Mouse (Mus musculus) hindbrain, postnatal 0 days (tissue): Measurements from ENCODE around the gene Sult6b2. TPM values are rescaled to one million over a fixed set of nuclear protein-coding genes. Genes with fewer than 3 reads are reported as not detected.

Source experiments
- ATAC-seq: fragments of 200-750 bp; cut with Nextera tagmentation; 2 replicates; pipeline ENCODE4 v1.8.0; 2017; ENCODE audit warnings: mild to moderate bottlenecking, moderate TSS enrichment, moderate library complexity
- DNase-seq: peaks from one replicate; pipeline ENCODE4 v3.0.0-alpha.2; 2015; ENCODE audit warnings: low spot score
- H3K27ac ChIP-seq: fragments of 300-500 bp; sonication (generic); 2 replicates; pipeline ENCODE4 v1.5.1; 2014; ENCODE audit warnings: mild to moderate bottlenecking
- H3K27me3 ChIP-seq: fragments of 300-500 bp; sonication (generic); 2 replicates; pipeline ENCODE4 v1.6.1; 2014; ENCODE audit warnings: low read length, mixed read lengths; ENCODE audit not compliant: insufficient read depth
- H3K36me3 ChIP-seq: fragments of 300-500 bp; sonication (generic); 2 replicates; pipeline ENCODE4 v1.6.1; 2014; ENCODE audit warnings: low read length, mixed read lengths; ENCODE audit not compliant: insufficient read depth
- H3K4me1 ChIP-seq: fragments of 300-500 bp; sonication (generic); 2 replicates; pipeline ENCODE4 v1.6.1; 2014; ENCODE audit warnings: antibody characterized with exemption, low read length, mixed read lengths; ENCODE audit not compliant: insufficient read depth
- H3K4me2 ChIP-seq: fragments of 300-500 bp; sonication (generic); 2 replicates; pipeline ENCODE4 v1.6.1; 2014; ENCODE audit warnings: low read depth, mild to moderate bottlenecking, low read length, moderate library complexity, mixed read lengths
- H3K4me3 ChIP-seq: fragments of 300-500 bp; sonication (generic); 2 replicates; pipeline ENCODE4 v1.5.1; 2014; ENCODE audit warnings: low read length
- H3K9ac ChIP-seq: fragments of 300-500 bp; sonication (generic); replicated peaks from 2 replicates; pipeline ENCODE4 v1.6.1; 2014; ENCODE audit warnings: mild to moderate bottlenecking, low read length, moderate library complexity, mixed read lengths
- H3K9me3 ChIP-seq: fragments of 300-500 bp; sonication (generic); 2 replicates; pipeline ENCODE4 v1.6.1; 2016; ENCODE audit warnings: low read length, mixed read lengths
- CTCF ChIP-seq: IDR thresholded peaks from 2 replicates; pipeline ENCODE4 v1.5.1; 2016; ENCODE audit warnings: antibody characterized with exemption, control low read depth, low read depth
- WGBS: fragments of 180-500 bp; shearing (Covaris S2); extraction: QIAGEN DNeasy Blood & Tissue Kit; methylation state at CpG from one replicate; pipeline ENCODE4 v1.1.7; 2014; 5-methylcytosine and 5-hydroxymethylcytosine counted together
- polyA plus RNA-seq: library from polyadenylated mRNA; unstranded; fragments of >200 nt; fragmentation: Nextera tagmentation; extraction: Ambion mirVana; gene quantifications from 2 replicates; pipeline ENCODE4 v1.2.1, GENCODE M21; 2015
- total RNA-seq: library from RNA; depleted of rRNA; stranded (reverse); fragments of >200 nt; gene quantifications from 2 replicates; pipeline ENCODE4 v1.2.3, GENCODE M21; 2014

The Sult6b2 gene
- total and polyA plus RNA-seq, 2 experiments from 2014 or later: 0.28 TPM; not detected in 1

DNA sequence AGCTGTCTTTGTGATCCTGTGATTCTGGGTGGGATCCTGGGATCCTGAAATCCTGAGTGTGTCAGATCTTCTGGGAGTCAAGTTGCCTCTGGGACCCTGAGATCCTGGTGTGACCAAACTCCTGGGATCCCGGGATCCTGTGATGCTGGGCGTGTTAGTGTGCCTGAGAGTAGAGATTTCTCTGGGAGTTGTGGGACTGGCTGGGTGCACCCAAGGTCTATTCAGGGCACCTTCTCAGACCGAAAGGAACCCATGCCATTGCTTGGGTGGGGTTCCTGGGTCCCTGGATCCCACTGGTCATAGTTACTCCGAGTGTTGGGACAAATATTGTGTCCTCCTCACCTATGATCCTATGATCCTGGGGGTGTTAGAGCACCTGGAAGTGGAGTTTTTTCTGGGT lies 39.8 kb upstream of the Sult6b2 start:
- Histone ChIP-seq H3K4me2 (no peak overlapping the region), H3K4me1 (no peaks in the 10 kb centered on the region), H3K4me3 (no peak overlapping the region), H3K9ac (no peak overlapping the region), H3K36me3 (no peaks in the 10 kb centered on the region), H3K9me3 (no peaks in the 10 kb centered on the region), H3K27ac (no peak overlapping the region), H3K27me3 (no peaks in the 10 kb centered on the region)
- ATAC-seq: no peak
- 91% methylated on average over 4 of the region's 4 CpGs for WGBS
- DNase-seq: no peak
- TF ChIP-seq CTCF: no peak

DNA sequence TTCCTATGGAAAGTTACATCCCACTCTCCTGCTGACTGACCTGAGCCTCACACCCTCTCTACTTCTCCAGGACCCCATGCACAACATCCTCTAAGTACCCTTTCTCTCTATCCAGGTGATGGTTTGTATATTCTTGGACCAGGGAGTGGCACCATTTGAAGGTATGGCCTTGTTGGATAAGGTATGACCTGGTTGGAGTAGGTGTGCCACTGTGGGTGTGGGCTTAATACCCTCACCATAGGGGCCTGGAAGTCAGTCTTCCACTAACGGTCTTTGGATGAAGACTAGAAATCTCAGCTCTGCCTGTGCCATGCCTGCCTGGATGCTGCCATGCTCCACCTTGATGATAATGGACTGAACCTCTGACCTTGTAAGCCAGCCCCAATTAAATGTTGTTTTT lies 34.2 kb upstream of the Sult6b2 start:
- ATAC-seq (no peak), DNase-seq (no peak)
- Histone ChIP-seq H3K9ac (no peak overlapping the region), H3K27ac (no peak overlapping the region), H3K4me2 (no peak overlapping the region), H3K36me3 (no peaks in the 10 kb centered on the region), H3K4me3 (no peak overlapping the region), H3K4me1 (peaks cover 4% of the 10 kb centered on the region; the same call in 1 of the 2 replicates), H3K27me3 (no peaks in the 10 kb centered on the region), H3K9me3 (no peaks in the 10 kb centered on the region)
- TF ChIP-seq CTCF: no peak
- WGBS: 86% methylated on average over 1 of the region's 1 CpGs

DNA sequence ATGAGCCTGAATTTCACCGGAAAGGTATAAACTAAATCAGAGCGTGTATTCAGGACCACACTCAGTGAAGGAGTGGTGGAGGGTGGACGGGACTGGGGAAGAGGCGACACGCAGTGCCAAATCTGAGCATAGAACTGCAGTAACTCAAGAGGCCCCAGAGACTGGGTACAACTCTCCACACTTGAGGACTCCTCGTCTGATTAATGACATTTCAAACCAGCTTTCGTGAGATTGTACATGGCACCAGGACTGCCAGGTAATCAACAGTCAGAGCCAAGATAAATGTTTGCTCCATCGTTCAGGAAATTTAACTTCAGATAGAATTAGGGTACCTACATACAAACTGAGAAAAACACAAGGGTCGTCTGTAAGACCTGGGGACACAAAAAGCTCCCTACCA lies 33.0 kb upstream of the Sult6b2 start:
- Histone ChIP-seq H3K4me3 (no peak overlapping the region), H3K36me3 (no peaks in the 10 kb centered on the region), H3K27ac (no peak overlapping the region), H3K4me2 (no peak overlapping the region), H3K4me1 (peaks cover 4% of the 10 kb centered on the region; the same call in 1 of the 2 replicates), H3K9ac (no peak overlapping the region), H3K27me3 (no peaks in the 10 kb centered on the region), H3K9me3 (no peaks in the 10 kb centered on the region)
- DNase-seq (no peak), ATAC-seq (no peak)
- WGBS: 77% methylated on average over 9 of the region's 9 CpGs
- TF ChIP-seq CTCF: no peak

DNA sequence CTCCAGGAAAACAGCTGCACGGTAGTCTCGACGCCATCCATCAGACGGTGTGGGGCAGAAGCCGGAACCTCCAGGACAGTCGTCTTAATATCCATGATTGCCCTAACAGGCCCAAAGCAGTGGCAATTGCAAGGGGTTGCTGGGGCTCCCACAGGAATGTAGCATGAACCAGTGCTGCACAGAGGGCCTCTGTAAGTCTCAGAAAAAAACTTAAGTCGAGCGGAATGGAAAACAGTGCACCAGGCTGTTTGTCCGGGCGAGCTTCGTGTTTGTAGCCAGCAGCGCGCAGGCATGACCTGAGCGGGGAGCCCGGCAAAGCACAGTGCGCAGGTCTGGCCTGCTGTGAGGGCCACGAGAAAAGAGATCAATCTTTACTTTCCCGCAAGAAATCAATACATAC lies 31.4 kb upstream of the Sult6b2 start:
- TF ChIP-seq CTCF: no peak
- ATAC-seq (peak; percentile 93), DNase-seq (peak; percentile 67)
- Histone ChIP-seq H3K27me3 (no peaks in the 10 kb centered on the region), H3K36me3 (no peaks in the 10 kb centered on the region), H3K9me3 (no peaks in the 10 kb centered on the region), H3K27ac (peak overlapping the region; percentile 51; the same call in 1 of the 2 replicates), H3K9ac (no peak overlapping the region), H3K4me1 (peaks cover 4% of the 10 kb centered on the region; the same call in 1 of the 2 replicates), H3K4me3 (no peak overlapping the region), H3K4me2 (0 out of 2 replicates have a peak overlapping the region, but pooled peaks have one; percentile 7)
- WGBS: 18% methylated on average over 18 of the region's 18 CpGs

DNA sequence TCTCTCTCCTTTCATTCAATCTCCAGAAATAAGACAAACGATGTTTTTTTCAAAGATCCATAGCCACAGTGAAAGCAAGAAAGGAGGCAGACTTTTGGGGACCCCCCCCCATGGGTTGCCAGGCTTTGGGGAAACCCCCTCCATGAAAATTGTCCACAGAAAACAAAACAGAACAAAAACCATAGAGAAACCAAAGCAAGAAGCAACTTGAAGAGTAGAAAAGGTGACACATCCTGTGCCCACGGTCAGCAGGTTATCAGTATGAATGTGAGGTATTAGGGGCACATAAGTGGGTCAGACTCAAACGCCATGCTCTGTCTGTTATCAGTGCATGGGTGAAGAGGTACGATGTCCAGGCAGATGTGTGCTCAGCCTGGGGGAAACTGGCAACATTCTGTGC lies 30.6 kb upstream of the Sult6b2 start:
- Histone ChIP-seq H3K36me3 (no peaks in the 10 kb centered on the region), H3K27me3 (no peaks in the 10 kb centered on the region), H3K4me1 (peaks cover 4% of the 10 kb centered on the region; the same call in 1 of the 2 replicates), H3K4me3 (no peak overlapping the region), H3K9ac (no peak overlapping the region), H3K4me2 (no peak overlapping the region), H3K9me3 (no peaks in the 10 kb centered on the region), H3K27ac (no peak overlapping the region; the same call in 1 of the 2 replicates)
- ATAC-seq (no peak), DNase-seq (no peak)
- WGBS: 74% methylated on average over 4 of the region's 4 CpGs
- no peak for TF ChIP-seq CTCF

DNA sequence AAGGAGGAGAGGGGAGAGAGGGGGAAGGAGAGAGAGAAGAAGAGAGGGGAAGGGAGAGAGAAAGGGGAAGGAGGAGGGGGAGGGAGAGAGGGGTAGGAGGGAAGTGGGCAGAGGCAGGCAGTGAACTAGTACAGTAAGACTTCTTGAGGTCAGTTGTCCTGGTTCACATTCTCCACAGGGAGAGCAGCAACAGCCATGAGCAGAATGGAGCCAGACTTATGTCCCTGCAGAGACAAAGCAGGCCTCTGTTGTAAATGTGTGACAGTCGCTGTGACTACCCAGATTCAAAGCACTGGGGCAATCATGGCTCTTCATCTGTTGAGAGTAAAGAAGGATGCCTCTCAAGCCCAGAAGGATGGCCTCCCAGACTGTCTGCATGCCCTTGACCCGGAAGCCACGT lies 27.4 kb upstream of the Sult6b2 start:
- no peaks in the 10 kb centered on the region; the same call in 1 of the 2 replicates for H3K36me3 ChIP-seq
- no peaks in the 10 kb centered on the region for H3K9me3 ChIP-seq
- H3K27me3 ChIP-seq: no peaks in the 10 kb centered on the region
- 91% methylated on average over 3 of the region's 3 CpGs for WGBS
- no peak overlapping the region for H3K4me3 ChIP-seq
- TF ChIP-seq CTCF: no peak
- H3K9ac ChIP-seq: no peak overlapping the region
- no peak overlapping the region for H3K27ac ChIP-seq
- H3K4me2 ChIP-seq: no peak overlapping the region
- peaks cover 4% of the 10 kb centered on the region; the same call in 1 of the 2 replicates for H3K4me1 ChIP-seq
- no peak for DNase-seq
- ATAC-seq: no peak

DNA sequence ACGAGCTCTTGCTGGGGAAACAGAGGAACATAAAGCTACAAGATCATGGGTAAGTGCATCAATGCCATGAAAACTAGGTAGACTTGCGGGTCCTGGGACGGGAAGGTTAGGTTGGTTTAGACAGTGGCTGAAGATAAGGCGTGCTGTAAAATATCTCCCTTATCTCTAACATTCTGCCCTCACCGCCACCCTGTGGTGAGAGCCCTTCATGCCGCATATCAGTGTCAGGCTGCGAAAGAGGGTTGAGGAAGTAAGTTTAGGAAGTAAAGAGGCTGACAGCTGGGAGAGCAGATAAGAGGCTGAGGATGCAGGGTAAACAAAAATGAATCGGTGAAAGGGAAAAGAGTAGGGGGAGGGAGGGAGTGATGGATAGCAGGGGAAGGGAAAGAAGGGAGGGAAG lies 26.9 kb upstream of the Sult6b2 start:
- no peaks in the 10 kb centered on the region; the same call in 1 of the 2 replicates for H3K36me3 ChIP-seq
- H3K4me1 ChIP-seq: peaks cover 4% of the 10 kb centered on the region; the same call in 1 of the 2 replicates
- no peaks in the 10 kb centered on the region for H3K9me3 ChIP-seq
- no peak overlapping the region for H3K4me3 ChIP-seq
- no peak; the same call in 1 of the 2 replicates for TF ChIP-seq CTCF
- DNase-seq (no peak), ATAC-seq (no peak)
- 67% methylated on average over 8 of the region's 8 CpGs for WGBS
- no peak overlapping the region for H3K9ac ChIP-seq
- H3K4me2 ChIP-seq: no peak overlapping the region
- no peak overlapping the region for H3K27ac ChIP-seq
- no peaks in the 10 kb centered on the region for H3K27me3 ChIP-seq
